Mouse (Mus musculus) hindbrain, embryonic 11.5 days (tissue): ENCODE data around the gene Nckap5. TPM values are rescaled to one million over a fixed set of nuclear protein-coding genes. Genes with fewer than 3 reads are reported as not detected.
A peak's percentile ranks its signal among the peaks of the same experiment; 100 is the strongest.
"Not testable (repeated sequence)": the region's sequence is repeated elsewhere in the genome, so short reads cannot be mapped to it uniquely, and the experiment has no call there.

Experiments
- ATAC-seq: fragments of 200-750 bp; cut with Nextera tagmentation; 2 replicates; pipeline ENCODE4 v1.8.0; 2017; ENCODE audit warnings: mild to moderate bottlenecking, moderate TSS enrichment, moderate library complexity; ENCODE audit not compliant: low FRiP score
- DNase-seq: peaks from one replicate; pipeline ENCODE4 v3.0.0-alpha.2; 2015; ENCODE audit warnings: low spot score
- H3K27ac ChIP-seq: fragments of 300-500 bp; sonication (generic); 2 replicates; pipeline ENCODE4 v1.5.1; 2014; ENCODE audit warnings: mild to moderate bottlenecking, low read depth, low read length
- H3K27me3 ChIP-seq: fragments of 300-500 bp; sonication (generic); 2 replicates; pipeline ENCODE4 v1.6.1; 2014; ENCODE audit warnings: mild to moderate bottlenecking, low read length, moderate library complexity, mixed read lengths; ENCODE audit not compliant: control insufficient read depth, insufficient read depth
- H3K36me3 ChIP-seq: fragments of 300-500 bp; sonication (generic); 2 replicates; pipeline ENCODE4 v1.6.1; 2014; ENCODE audit warnings: mild to moderate bottlenecking, low read length, moderate library complexity, mixed read lengths; ENCODE audit not compliant: control insufficient read depth, insufficient read depth
- H3K4me1 ChIP-seq: fragments of 300-500 bp; sonication (generic); replicated peaks from 2 replicates; pipeline ENCODE4 v1.6.1; 2014; ENCODE audit warnings: low read length, mixed read lengths; ENCODE audit not compliant: control insufficient read depth, insufficient read depth
- H3K4me2 ChIP-seq: fragments of 300-500 bp; sonication (generic); replicated peaks from 2 replicates; pipeline ENCODE4 v1.6.1; 2014; ENCODE audit warnings: mild to moderate bottlenecking, low read depth, low read length
- H3K4me3 ChIP-seq: fragments of 300-500 bp; sonication (generic); 2 replicates; pipeline ENCODE4 v1.5.1; 2014; ENCODE audit warnings: low read depth, low read length
- H3K9ac ChIP-seq: fragments of 300-500 bp; sonication (generic); 2 replicates; pipeline ENCODE4 v1.6.1; 2014; ENCODE audit warnings: low read depth, low read length
- H3K9me3 ChIP-seq: fragments of 300-500 bp; sonication (generic); 2 replicates; pipeline ENCODE4 v1.6.1; 2016; ENCODE audit warnings: low read length; ENCODE audit not compliant: control insufficient read depth
- WGBS: fragments of 180-500 bp; shearing (Covaris S2); extraction: QIAGEN DNeasy Blood & Tissue Kit; methylation state at CpG from one replicate; pipeline ENCODE4 v1.1.7; 2014; 5-methylcytosine and 5-hydroxymethylcytosine counted together
- polyA plus RNA-seq: library from polyadenylated mRNA; unstranded; fragments of >200 nt; fragmentation: Nextera tagmentation; extraction: Ambion mirVana; gene quantifications from 2 replicates; pipeline ENCODE4 v1.2.1, GENCODE M21; 2014

The Nckap5 gene
- polyA plus RNA-seq, 1 experiment from 2014 or later, result 23.5 TPM

GRCm38 (mm10) chr1:126042886-126043285, 787.7 kb downstream of the Nckap5 start:
- Histone ChIP-seq H3K9ac (no peak overlapping the region), H3K4me1 (no peaks in the 10 kb centered on the region), H3K9me3 (no peaks in the 10 kb centered on the region), H3K4me3 (no peak overlapping the region), H3K27ac (no peak overlapping the region), H3K27me3 (no peaks in the 10 kb centered on the region), H3K36me3 (no peaks in the 10 kb centered on the region), H3K4me2 (no peak overlapping the region)
- no peak for ATAC-seq
- WGBS, result 94% methylated on average over 5 of the region's 5 CpGs
- DNase-seq, result no peak

- Histone ChIP-seq H3K9ac (no peak overlapping the region), H3K4me1 (no peaks in the 10 kb centered on the region), H3K27me3 (no peaks in the 10 kb centered on the region), H3K9me3 (no peaks in the 10 kb centered on the region), H3K4me3 (no peak overlapping the region), H3K27ac (no peak overlapping the region), H3K4me2 (no peak overlapping the region), H3K36me3 (peaks cover 2% of the 10 kb centered on the region; the same call in 1 of the 2 replicates)
- no peak for ATAC-seq
- no peak for DNase-seq
- 90% methylated on average over 8 of the region's 8 CpGs for WGBS
Measured at GRCm38 (mm10) chr1:126027536-126027935, 803.1 kb downstream of the Nckap5 start.

- 89% methylated on average over 6 of the region's 6 CpGs for WGBS
- Histone ChIP-seq H3K9me3 (no peaks in the 10 kb centered on the region), H3K27ac (no peak overlapping the region), H3K4me3 (no peak overlapping the region), H3K27me3 (no peaks in the 10 kb centered on the region), H3K4me1 (no peaks in the 10 kb centered on the region), H3K9ac (no peak overlapping the region), H3K36me3 (peaks cover 2% of the 10 kb centered on the region; the same call in 1 of the 2 replicates), H3K4me2 (no peak overlapping the region)
- ATAC-seq, result no peak
- DNase-seq, result no peak
Measured at GRCm38 (mm10) chr1:126024518-126024917, 806.1 kb downstream of the Nckap5 start.

- no peak overlapping the region for H3K9ac ChIP-seq
- peaks cover 2% of the 10 kb centered on the region; the same call in 1 of the 2 replicates for H3K36me3 ChIP-seq
- H3K9me3 ChIP-seq, result no peaks in the 10 kb centered on the region
- WGBS, result 60% methylated on average over 10 of the region's 10 CpGs
- H3K4me2 ChIP-seq, result no peak overlapping the region
- ATAC-seq (no peak), DNase-seq (no peak)
- H3K4me3 ChIP-seq, result no peak overlapping the region
- H3K27me3 ChIP-seq, result no peaks in the 10 kb centered on the region
- H3K4me1 ChIP-seq, result no peaks in the 10 kb centered on the region
- no peak overlapping the region for H3K27ac ChIP-seq
Measured at GRCm38 (mm10) chr1:126022959-126023358, 807.6 kb downstream of the Nckap5 start.

GRCm38 (mm10) chr1:126018654-126019053, 811.9 kb downstream of the Nckap5 start:
- WGBS, result 65% methylated on average over 6 of the region's 6 CpGs
- H3K27me3 ChIP-seq, H3K4me3 ChIP-seq, H3K9ac ChIP-seq, ATAC-seq, H3K36me3 ChIP-seq, H3K4me1 ChIP-seq, H3K4me2 ChIP-seq, DNase-seq, H3K27ac ChIP-seq, H3K9me3 ChIP-seq: not testable (repeated sequence)

- 85% methylated on average over 5 of the region's 5 CpGs for WGBS
- no peaks in the 10 kb centered on the region for H3K27me3 ChIP-seq
- H3K4me1 ChIP-seq, result no peaks in the 10 kb centered on the region
- no peak for DNase-seq
- no peak overlapping the region for H3K27ac ChIP-seq
- H3K4me3 ChIP-seq, result no peak overlapping the region
- H3K9me3 ChIP-seq, result no peaks in the 10 kb centered on the region
- no peaks in the 10 kb centered on the region for H3K36me3 ChIP-seq
- H3K4me2 ChIP-seq, result no peak overlapping the region
- no peak for ATAC-seq
- no peak overlapping the region for H3K9ac ChIP-seq
Measured at GRCm38 (mm10) chr1:126011661-126012091, 818.9 kb downstream of the Nckap5 start.

- Histone ChIP-seq H3K4me3 (no peak overlapping the region), H3K27me3 (no peaks in the 10 kb centered on the region), H3K4me1 (no peaks in the 10 kb centered on the region), H3K9me3 (no peaks in the 10 kb centered on the region), H3K4me2 (no peak overlapping the region), H3K9ac (no peak overlapping the region), H3K36me3 (no peaks in the 10 kb centered on the region), H3K27ac (no peak overlapping the region)
- ATAC-seq, result no peak
- 86% methylated on average over 4 of the region's 4 CpGs for WGBS
- DNase-seq, result no peak
Measured at GRCm38 (mm10) chr1:126007571-126007970, 823.0 kb downstream of the Nckap5 start.

- no peaks in the 10 kb centered on the region for H3K4me1 ChIP-seq
- H3K9ac ChIP-seq, result no peak overlapping the region
Measured at GRCm38 (mm10) chr1:126005672-126006071, 824.9 kb downstream of the Nckap5 start.

GRCm38 (mm10) chr1:125996540-125996939, 834.1 kb downstream of the Nckap5 start:
- H3K4me1 ChIP-seq, result 0 out of 2 replicates have a peak, but pooled peaks cover 2% of the 10 kb centered on the region
- ATAC-seq (peak; percentile 88), DNase-seq (peak; percentile 39)
- no peak overlapping the region for H3K4me3 ChIP-seq
- no peak overlapping the region for H3K9ac ChIP-seq
- H3K36me3 ChIP-seq, result no peaks in the 10 kb centered on the region
- H3K27me3 ChIP-seq, result no peaks in the 10 kb centered on the region
- H3K27ac ChIP-seq, result no peak overlapping the region
- WGBS, result 32% methylated on average over 3 of the region's 3 CpGs
- no peaks in the 10 kb centered on the region for H3K9me3 ChIP-seq
- no peak overlapping the region for H3K4me2 ChIP-seq

More at GRCm38 (mm10) chr1:126005672-126006071, 824.9 kb downstream of the Nckap5 start:
- H3K27ac ChIP-seq, result no peak overlapping the region
- H3K4me3 ChIP-seq, result no peak overlapping the region
- 79% methylated on average over 5 of the region's 5 CpGs for WGBS
- no peaks in the 10 kb centered on the region for H3K27me3 ChIP-seq
- DNase-seq, result no peak
- H3K9me3 ChIP-seq, result no peaks in the 10 kb centered on the region
- H3K36me3 ChIP-seq, result no peaks in the 10 kb centered on the region
- ATAC-seq, result no peak
- H3K4me2 ChIP-seq, result no peak overlapping the region
